In the genomic region with DNA sequence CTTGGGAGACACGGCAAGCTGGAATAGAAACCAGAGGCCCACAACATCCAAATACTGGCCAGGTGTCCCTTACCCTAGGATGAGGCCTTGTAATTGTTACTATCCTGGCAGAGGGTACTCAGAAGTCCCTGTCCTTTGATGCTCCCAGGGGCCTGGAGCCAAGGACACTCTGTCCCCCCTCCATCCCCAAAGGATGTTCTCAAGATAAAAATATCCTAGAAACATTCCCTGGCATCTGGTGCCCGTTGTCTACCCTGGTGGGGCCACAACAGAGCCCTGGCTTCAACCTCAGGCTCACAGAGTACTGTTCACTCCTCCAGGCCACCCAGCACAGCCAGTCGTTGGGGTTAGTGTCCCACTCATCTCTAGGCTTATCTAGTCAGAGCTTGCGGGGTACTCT, we compare ENCODE assay signal across 15 mouse cellular contexts. TPM values are rescaled to one million over a fixed set of nuclear protein-coding genes. Genes with fewer than 3 reads are reported as not detected.
DNase-seq lines count a peak whose midpoint lies in the region; ATAC-seq lines count a peak whose summit lies in the region.
"Had no signal": no experiment of that assay in that cellular context is flagged by ENCODE, and none has a peak within 500 bp of the region (broad histone marks: within the 10 kb centered on the region; RNA-seq: fewer than 3 reads in every experiment).

No protein-coding gene starts in this region.

- ATAC-seq in cerebellum, adult (ENCODE audit: insufficient number of reproducible peaks, low FRiP score, low TSS enrichment), result no peak

- peak; percentile 53 for DNase-seq in cerebellum, adult 9-11 months
- peak; percentile 49 to 66 for DNase-seq in gastrocnemius, adult 8-10 months (ENCODE audit: low spot score in 2 of 2)
- peak; percentile 29 for DNase-seq in heart, adult 8-10 months (ENCODE audit: low spot score)
- DNase-seq in heart, postnatal 10 days, result peak; percentile 18 to 46
- DNase-seq in frontal cortex, adult 2 months (ENCODE audit: extremely low spot score in 1 of 2, low spot score in 1 of 2), result no peak
- no peak for DNase-seq in thymus, postnatal 0 days (ENCODE audit: low spot score)
- DNase-seq: kidney, adult 8-10 months; kidney, postnatal 25 days; right cerebral cortex, postnatal 25 days; thymus, postnatal 4 days had no signal

- intact Hi-C loops in heart, postnatal 10 days (cut with DNase I), result no loop called here

RNA-seq across cellular contexts. Expression of a gene that starts 38.3 kb away (rescaled TPM):
- total RNA-seq in gastrocnemius, adult 8-10 months (2022), result 10 to 100 TPM; 59.6 to 63.8 (median 62.0) TPM
- 10 to 100 TPM; 23.1 to 32.7 (median 25.0) TPM for total RNA-seq in heart, adult 8-10 months (2022)
- 10 to 100 TPM; 20.6 to 24.7 TPM for total RNA-seq in heart, postnatal 10 days (2021)
- 17.8 and 19.5 TPM in 2 replicates for polyA plus RNA-seq in frontal cortex, adult 2 months (2012; rRNA removed)
- polyA plus RNA-seq in thymus, postnatal 0 days (2015; fragmentation: Nextera tagmentation; extraction: Ambion mirVana), result 0.05 and 0.10 TPM in 2 replicates
- total RNA-seq: common myeloid progenitor, adult 5-6 weeks; granulocyte monocyte progenitor cell, adult 5-6 weeks; monocyte, adult 5-6 weeks had no signal
- polyA plus RNA-seq: liver, embryonic 11.5 days had no signal

Comparison
In these comparisons a context has a peak if more than half of its experiments do, and no peak if none do; other contexts are left out.
1. DNase-seq: peak in cerebellum, adult 9-11 months (single experiment), gastrocnemius, adult 8-10 months (2 of 2), heart, adult 8-10 months (single experiment) and heart, postnatal 10 days (2 of 2); none in frontal cortex, adult 2 months (0 of 2) and thymus, postnatal 0 days (single experiment).